Mouse (Mus musculus) liver, embryonic 11.5 days (tissue): ENCODE measurements around the gene Nlgn1. TPM values are rescaled to one million over a fixed set of nuclear protein-coding genes. Genes with fewer than 3 reads are reported as not detected.
"Not testable (repeated sequence)": the region's sequence is repeated elsewhere in the genome, so short reads cannot be mapped to it uniquely, and the experiment has no call there.

Experiments
- ATAC-seq: fragments of 200-750 bp; cut with Nextera tagmentation; replicated peaks from 2 replicates; pipeline ENCODE4 v1.8.0; 2017; ENCODE audit warnings: moderate number of reproducible peaks, mild to moderate bottlenecking, moderate TSS enrichment, moderate library complexity; ENCODE audit not compliant: low FRiP score
- DNase-seq: peaks from one replicate; pipeline ENCODE4 v3.0.0-alpha.2; 2017; ENCODE audit warnings: low spot score
- H3K27ac ChIP-seq: fragments of 300-500 bp; sonication (generic); 2 replicates; pipeline ENCODE4 v1.5.1; 2014; ENCODE audit warnings: mild to moderate bottlenecking, low read depth, low read length, control low read depth
- H3K27me3 ChIP-seq: fragments of 300-500 bp; sonication (generic); replicated peaks from 2 replicates; pipeline ENCODE4 v1.6.1; 2014; ENCODE audit warnings: low read length, mixed read lengths; ENCODE audit not compliant: control insufficient read depth, insufficient read depth
- H3K36me3 ChIP-seq: fragments of 300-500 bp; sonication (generic); 2 replicates; pipeline ENCODE4 v1.6.1; 2014; ENCODE audit warnings: mild to moderate bottlenecking, low read length, moderate library complexity, mixed read lengths; ENCODE audit not compliant: control insufficient read depth, insufficient read depth
- H3K4me1 ChIP-seq: fragments of 300-500 bp; sonication (generic); replicated peaks from 2 replicates; pipeline ENCODE4 v1.6.1; 2014; ENCODE audit warnings: low read length, mixed read lengths; ENCODE audit not compliant: control insufficient read depth, insufficient read depth
- H3K4me2 ChIP-seq: fragments of 300-500 bp; sonication (generic); 2 replicates; pipeline ENCODE4 v1.6.1; 2014; ENCODE audit warnings: mild to moderate bottlenecking, control low read depth, moderate library complexity
- H3K4me3 ChIP-seq: fragments of 300-500 bp; sonication (generic); 2 replicates; pipeline ENCODE4 v1.5.1; 2014; ENCODE audit warnings: low read depth, low read length, control low read depth
- H3K9ac ChIP-seq: fragments of 300-500 bp; sonication (generic); 2 replicates; pipeline ENCODE4 v1.6.1; 2014; ENCODE audit warnings: low read depth, low read length, control low read depth
- H3K9me3 ChIP-seq: fragments of 300-500 bp; sonication (generic); 2 replicates; pipeline ENCODE4 v1.6.1; 2016; ENCODE audit warnings: low read length, inconsistent platforms, mixed read lengths; ENCODE audit not compliant: control insufficient read depth
- WGBS: fragments of 180-500 bp; shearing (Covaris S2); extraction: QIAGEN DNeasy Blood & Tissue Kit; methylation state at CpG from one replicate; pipeline ENCODE4 v1.1.7; 2014; 5-methylcytosine and 5-hydroxymethylcytosine counted together
- polyA plus RNA-seq: library from polyadenylated mRNA; unstranded; fragments of >200 nt; fragmentation: Nextera tagmentation; extraction: Ambion mirVana; gene quantifications from 2 replicates; pipeline ENCODE4 v1.2.1, GENCODE M21; 2014

Gene Nlgn1
- polyA plus RNA-seq, 1 experiment from 2014 or later, result 0.11 TPM

GRCm38 (mm10) chr3:25558513-25558912 is 773.7 kb downstream of the Nlgn1 start:
- H3K9me3 ChIP-seq, H3K27ac ChIP-seq, H3K27me3 ChIP-seq, DNase-seq, H3K4me1 ChIP-seq, H3K9ac ChIP-seq, H3K4me3 ChIP-seq, H3K4me2 ChIP-seq, ATAC-seq, H3K36me3 ChIP-seq: not testable (repeated sequence)
- 81% methylated on average over 1 of the region's 1 CpGs for WGBS

DNA sequence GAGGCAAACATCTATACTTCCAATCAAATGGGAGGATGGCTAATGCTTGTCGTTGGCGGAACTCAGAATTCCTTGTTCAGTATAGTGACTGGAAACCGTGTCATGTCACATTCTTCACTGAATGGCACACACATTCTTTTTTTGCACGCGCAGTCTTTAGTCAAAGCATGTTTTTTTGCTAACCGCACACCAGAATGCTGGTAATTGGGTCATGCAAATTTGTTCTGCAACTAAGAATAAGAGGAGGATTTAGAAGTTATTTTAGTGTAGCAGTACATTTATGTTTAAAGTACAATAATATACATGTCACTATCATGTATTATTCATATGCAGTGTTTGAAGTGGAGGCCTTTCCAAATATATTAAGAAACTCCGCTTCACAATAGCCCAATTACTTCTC is 783.2 kb downstream of the Nlgn1 start:
- not testable (repeated sequence) for H3K9ac ChIP-seq, H3K27ac ChIP-seq, H3K9me3 ChIP-seq, H3K36me3 ChIP-seq, DNase-seq, H3K4me1 ChIP-seq, ATAC-seq, H3K4me3 ChIP-seq, H3K27me3 ChIP-seq, H3K4me2 ChIP-seq
- whole genome bisulfite sequencing, result 92% methylated on average over 3 of the region's 7 CpGs

- H3K9me3 ChIP-seq, ATAC-seq, H3K9ac ChIP-seq, H3K36me3 ChIP-seq, H3K27ac ChIP-seq, DNase-seq, H3K4me2 ChIP-seq, H3K27me3 ChIP-seq, H3K4me3 ChIP-seq, H3K4me1 ChIP-seq: not testable (repeated sequence)
- 47% methylated on average over 1 of the region's 3 CpGs for WGBS
Observed at GRCm38 (mm10) chr3:25524236-25524635, 808.0 kb downstream of the Nlgn1 start.

DNA sequence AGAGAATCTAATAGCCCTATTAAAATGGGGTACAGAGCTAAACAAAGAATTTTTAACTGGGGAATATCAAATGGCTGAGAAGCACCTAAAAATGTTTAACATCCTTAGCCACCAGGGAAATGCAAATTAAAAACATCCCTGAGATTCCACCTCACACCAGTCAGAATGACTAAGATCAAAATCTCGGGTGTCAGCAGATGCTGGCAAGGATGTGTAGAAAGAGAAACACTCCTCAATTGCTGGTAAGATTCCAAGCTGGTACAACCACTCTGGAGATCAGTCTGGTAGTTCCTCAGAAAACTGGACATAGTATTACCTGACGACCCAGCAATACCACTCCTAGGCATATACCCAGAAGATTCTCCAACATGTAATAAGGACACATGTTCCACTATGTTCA is 869.2 kb downstream of the Nlgn1 start:
- H3K4me2 ChIP-seq, result no peak overlapping the region
- no peak overlapping the region for H3K4me3 ChIP-seq
- WGBS, result 64% methylated on average over 2 of the region's 2 CpGs
- DNase-seq (no peak), ATAC-seq (no peak)
- no peaks in the 10 kb centered on the region for H3K36me3 ChIP-seq
- no peak overlapping the region for H3K27ac ChIP-seq
- no peak overlapping the region for H3K9ac ChIP-seq
- no peaks in the 10 kb centered on the region for H3K27me3 ChIP-seq
- no peaks in the 10 kb centered on the region for H3K9me3 ChIP-seq
- no peaks in the 10 kb centered on the region for H3K4me1 ChIP-seq

GRCm38 (mm10) chr3:25456250-25456860 is 875.9 kb downstream of the Nlgn1 start:
- WGBS, result 70% methylated on average over 8 of the region's 8 CpGs
- ATAC-seq, result no peak
- H3K4me3 ChIP-seq, result no peak overlapping the region
- H3K9ac ChIP-seq, result no peak overlapping the region
- no peak overlapping the region for H3K4me2 ChIP-seq
- no peak for DNase-seq
- no peak overlapping the region for H3K27ac ChIP-seq
- no peaks in the 10 kb centered on the region for H3K27me3 ChIP-seq
- no peaks in the 10 kb centered on the region for H3K4me1 ChIP-seq
- H3K9me3 ChIP-seq, result no peaks in the 10 kb centered on the region
- H3K36me3 ChIP-seq, result no peaks in the 10 kb centered on the region

DNA sequence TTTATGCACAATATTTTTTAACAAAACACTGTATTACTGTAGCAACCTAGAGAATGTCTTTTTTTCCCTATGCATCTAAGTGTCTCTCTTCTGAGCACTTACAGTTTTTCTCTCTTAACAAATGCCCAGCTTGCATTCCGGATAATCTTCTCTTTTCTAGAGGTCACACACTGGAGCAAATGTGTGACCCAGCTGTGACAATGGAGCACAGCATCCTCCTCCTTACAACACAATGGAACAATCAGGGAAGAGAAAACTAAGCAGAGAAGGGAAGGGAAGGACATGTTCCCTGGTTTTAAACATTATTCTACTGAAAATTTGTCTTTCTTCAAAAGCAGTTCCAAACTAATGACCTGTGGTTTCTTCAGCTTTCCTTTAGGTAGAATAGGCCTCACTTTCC is 879.9 kb downstream of the Nlgn1 start:
- H3K27ac ChIP-seq, result no peak overlapping the region

GRCm38 (mm10) chr3:25450471-25450870 is 881.8 kb downstream of the Nlgn1 start:
- Histone ChIP-seq H3K9me3 (no peaks in the 10 kb centered on the region), H3K4me1 (no peaks in the 10 kb centered on the region), H3K36me3 (no peaks in the 10 kb centered on the region), H3K27ac (no peak overlapping the region), H3K9ac (no peak overlapping the region), H3K4me2 (no peak overlapping the region), H3K27me3 (no peaks in the 10 kb centered on the region), H3K4me3 (no peak overlapping the region)
- DNase-seq (no peak), ATAC-seq (no peak)
- WGBS, result 50% methylated on average over 6 of the region's 6 CpGs

More for the DNA sequence above, 879.9 kb downstream of the Nlgn1 start:
- H3K4me1 ChIP-seq, result no peaks in the 10 kb centered on the region
- H3K4me2 ChIP-seq, result no peak overlapping the region
- H3K9me3 ChIP-seq, result no peaks in the 10 kb centered on the region
- H3K27me3 ChIP-seq, result no peaks in the 10 kb centered on the region
- H3K36me3 ChIP-seq, result no peaks in the 10 kb centered on the region
- no peak for DNase-seq
- no peak overlapping the region for H3K4me3 ChIP-seq
- ATAC-seq, result no peak
- H3K9ac ChIP-seq, result no peak overlapping the region
- WGBS, result 63% methylated on average over 1 of the region's 1 CpGs

- no peaks in the 10 kb centered on the region for H3K27me3 ChIP-seq
- no peaks in the 10 kb centered on the region for H3K36me3 ChIP-seq
- no peak overlapping the region for H3K4me3 ChIP-seq
- H3K4me2 ChIP-seq, result no peak overlapping the region
- DNase-seq (no peak), ATAC-seq (no peak)
- H3K9ac ChIP-seq, result no peak overlapping the region
- H3K27ac ChIP-seq, result no peak overlapping the region
- WGBS, result 76% methylated on average over 4 of the region's 4 CpGs
- H3K9me3 ChIP-seq, result no peaks in the 10 kb centered on the region
- H3K4me1 ChIP-seq, result no peaks in the 10 kb centered on the region
Observed at GRCm38 (mm10) chr3:25449356-25449755, 882.9 kb downstream of the Nlgn1 start.

- Histone ChIP-seq H3K4me3 (no peak overlapping the region), H3K27ac (no peak overlapping the region), H3K4me2 (no peak overlapping the region), H3K9ac (no peak overlapping the region), H3K9me3 (no peaks in the 10 kb centered on the region), H3K27me3 (no peaks in the 10 kb centered on the region), H3K4me1 (no peaks in the 10 kb centered on the region), H3K36me3 (no peaks in the 10 kb centered on the region)
- no peak for DNase-seq
- no peak for ATAC-seq
- 72% methylated on average over 1 of the region's 1 CpGs for WGBS
Observed at GRCm38 (mm10) chr3:25447181-25447580, 885.1 kb downstream of the Nlgn1 start.
